Mouse (Mus musculus) CH12F3 (cell line): ENCODE measurements around the gene Gatc.
"Not testable (repeated sequence)": the region's sequence is repeated elsewhere in the genome, so short reads cannot be mapped to it uniquely, and the experiment has no call there.

ENCODE experiments used
- in situ Hi-C: fragments of 300-500 bp; cut with MboI; formaldehyde crosslinking; loops from 2 replicates; pipeline ENCODE4 v1.14.3; 2020; ENCODE audit warnings: low sequenced_read_pairs

Gene Gatc

GRCm38 (mm10) chr5:115333626-115334025, 7.4 kb downstream of the Gatc start:
- in situ Hi-C loops, result no loop called here

GRCm38 (mm10) chr5:115330955-115331354, 10.0 kb downstream of the Gatc start:
- in situ Hi-C loops, result no loop called here

- in situ Hi-C loops, result no loop called here
Measured at GRCm38 (mm10) chr5:115327610-115328548, 13.1 kb downstream of the Gatc start.

GRCm38 (mm10) chr5:115326875-115327609, 13.9 kb downstream of the Gatc start, which contains the start of gene Srsf9:
Gene Srsf9 (plus strand): TSS chr5:115327177.
- in situ Hi-C loops, result no loop called here

GRCm38 (mm10) chr5:115326256-115326831, 14.6 kb downstream of the Gatc start:
- in situ Hi-C loops, result no loop called here

GRCm38 (mm10) chr5:115319004-115319940, 21.7 kb downstream of the Gatc start:
- in situ Hi-C loops, result no loop called here

- in situ Hi-C loops, result no loop called here
Measured at GRCm38 (mm10) chr5:115317645-115318328, 23.2 kb downstream of the Gatc start.

GRCm38 (mm10) chr5:115316968-115317644, 23.9 kb downstream of the Gatc start:
- in situ Hi-C loops, result no loop called here

GRCm38 (mm10) chr5:115313668-115313943, 27.4 kb downstream of the Gatc start:
- in situ Hi-C loops, result no loop called here

GRCm38 (mm10) chr5:115312816-115313667, 27.9 kb downstream of the Gatc start:
- in situ Hi-C loops, result no loop called here

- in situ Hi-C loops, result no loop called here
Measured at GRCm38 (mm10) chr5:115312354-115312753, 28.6 kb downstream of the Gatc start.

- in situ Hi-C loops, result not testable (repeated sequence)
Measured at GRCm38 (mm10) chr5:115302190-115302589, 38.8 kb downstream of the Gatc start.

- in situ Hi-C loops, result no loop called here
Measured at GRCm38 (mm10) chr5:115301615-115302014, 39.4 kb downstream of the Gatc start.

GRCm38 (mm10) chr5:115300792-115301614, 40.0 kb downstream of the Gatc start, which contains the start of gene Dynll1:
Gene Dynll1 (minus strand): TSS chr5:115300999.
- in situ Hi-C loops, result no loop called here

- in situ Hi-C loops, result no loop called here
Measured at GRCm38 (mm10) chr5:115300035-115300744, 40.8 kb downstream of the Gatc start.

- in situ Hi-C loops, result no loop called here
Measured at GRCm38 (mm10) chr5:115296347-115296746, 44.6 kb downstream of the Gatc start.

- in situ Hi-C loops, result no loop called here
Measured at GRCm38 (mm10) chr5:115294173-115294572, 46.8 kb downstream of the Gatc start.
